Mouse (Mus musculus): ENCODE measurements around the gene Impg1. TPM values are rescaled to one million over a fixed set of nuclear protein-coding genes. Genes with fewer than 3 reads are reported as not detected.

Impg1 gene
- polyA plus RNA-seq, 1 experiment: 0.30 TPM

GRCm38 (mm10) chr9:80303518-80303917 is 161.8 kb downstream of the Impg1 start:
- Histone ChIP-seq H3K27me3 (ENCODE audit: control insufficient read depth, insufficient read depth, low read length) (no peaks in the 10 kb centered on the region), H3K27ac (ENCODE audit: control insufficient read depth, insufficient read depth, low read depth, low read length) (no peak overlapping the region), H3K4me3 (ENCODE audit: control insufficient read depth, low read depth, low read length) (no peak overlapping the region), H3K36me3 (ENCODE audit: control insufficient read depth, insufficient read depth, low read length) (no peaks in the 10 kb centered on the region), H3K4me1 (ENCODE audit: control insufficient read depth, insufficient read depth, low read length) (no peaks in the 10 kb centered on the region)
- no peak for TF ChIP-seq CTCF (IDR thresholded peaks at IDR 0.05; ENCODE audit: control insufficient read depth, insufficient read depth, insufficient replicate concordance, low read depth, low read length)
- TF ChIP-seq POLR2A (IDR thresholded peaks at IDR 0.05; ENCODE audit: control insufficient read depth, low read depth, low read length): no peak

- Histone ChIP-seq H3K4me3 (ENCODE audit: control insufficient read depth, low read depth, low read length) (no peak overlapping the region), H3K4me1 (ENCODE audit: control insufficient read depth, insufficient read depth, low read length) (no peaks in the 10 kb centered on the region), H3K36me3 (ENCODE audit: control insufficient read depth, insufficient read depth, low read length) (no peaks in the 10 kb centered on the region), H3K27ac (ENCODE audit: control insufficient read depth, insufficient read depth, low read depth, low read length) (no peak overlapping the region), H3K27me3 (ENCODE audit: control insufficient read depth, insufficient read depth, low read length) (no peaks in the 10 kb centered on the region)
- TF ChIP-seq POLR2A (IDR thresholded peaks at IDR 0.05; ENCODE audit: control insufficient read depth, low read depth, low read length): no peak
- no peak for TF ChIP-seq CTCF (IDR thresholded peaks at IDR 0.05; ENCODE audit: control insufficient read depth, insufficient read depth, insufficient replicate concordance, low read depth, low read length)
These were observed 166.2 kb downstream of the Impg1 start for GRCm38 (mm10) chr9:80299031-80299430.

- H3K4me1 ChIP-seq (ENCODE audit: control insufficient read depth, insufficient read depth, low read length): no peaks in the 10 kb centered on the region
- no peak overlapping the region for H3K4me3 ChIP-seq (ENCODE audit: control insufficient read depth, low read depth, low read length)
- H3K27me3 ChIP-seq (ENCODE audit: control insufficient read depth, insufficient read depth, low read length): no peaks in the 10 kb centered on the region
- no peak overlapping the region for H3K27ac ChIP-seq (ENCODE audit: control insufficient read depth, insufficient read depth, low read depth, low read length)
- no peak for TF ChIP-seq CTCF (IDR thresholded peaks at IDR 0.05; ENCODE audit: control insufficient read depth, insufficient read depth, insufficient replicate concordance, low read depth, low read length)
- TF ChIP-seq POLR2A (IDR thresholded peaks at IDR 0.05; ENCODE audit: control insufficient read depth, low read depth, low read length): no peak
- H3K36me3 ChIP-seq (ENCODE audit: control insufficient read depth, insufficient read depth, low read length): no peaks in the 10 kb centered on the region
These were observed 169.2 kb downstream of the Impg1 start for GRCm38 (mm10) chr9:80296086-80296485.

- no peaks in the 10 kb centered on the region for H3K27me3 ChIP-seq (ENCODE audit: control insufficient read depth, insufficient read depth, low read length)
- no peaks in the 10 kb centered on the region for H3K36me3 ChIP-seq (ENCODE audit: control insufficient read depth, insufficient read depth, low read length)
- no peak overlapping the region for H3K4me3 ChIP-seq (ENCODE audit: control insufficient read depth, low read depth, low read length)
- TF ChIP-seq CTCF (IDR thresholded peaks at IDR 0.05; ENCODE audit: control insufficient read depth, insufficient read depth, insufficient replicate concordance, low read depth, low read length) (no peak), POLR2A (IDR thresholded peaks at IDR 0.05; ENCODE audit: control insufficient read depth, low read depth, low read length) (no peak)
- no peak overlapping the region for H3K27ac ChIP-seq (ENCODE audit: control insufficient read depth, insufficient read depth, low read depth, low read length)
- no peaks in the 10 kb centered on the region for H3K4me1 ChIP-seq (ENCODE audit: control insufficient read depth, insufficient read depth, low read length)
These were observed 172.2 kb downstream of the Impg1 start for GRCm38 (mm10) chr9:80293056-80293584.

GRCm38 (mm10) chr9:80286845-80287244 is 178.4 kb downstream of the Impg1 start:
- Histone ChIP-seq H3K36me3 (ENCODE audit: control insufficient read depth, insufficient read depth, low read length) (no peaks in the 10 kb centered on the region), H3K27ac (ENCODE audit: control insufficient read depth, insufficient read depth, low read depth, low read length) (no peak overlapping the region), H3K4me1 (ENCODE audit: control insufficient read depth, insufficient read depth, low read length) (no peaks in the 10 kb centered on the region), H3K27me3 (ENCODE audit: control insufficient read depth, insufficient read depth, low read length) (no peaks in the 10 kb centered on the region), H3K4me3 (ENCODE audit: control insufficient read depth, low read depth, low read length) (no peak overlapping the region)
- TF ChIP-seq POLR2A (IDR thresholded peaks at IDR 0.05; ENCODE audit: control insufficient read depth, low read depth, low read length) (no peak), CTCF (IDR thresholded peaks at IDR 0.05; ENCODE audit: control insufficient read depth, insufficient read depth, insufficient replicate concordance, low read depth, low read length) (no peak)

GRCm38 (mm10) chr9:80284539-80285174 is 180.6 kb downstream of the Impg1 start:
- TF ChIP-seq CTCF (IDR thresholded peaks at IDR 0.05; ENCODE audit: control insufficient read depth, insufficient read depth, insufficient replicate concordance, low read depth, low read length): no peak
- no peaks in the 10 kb centered on the region for H3K4me1 ChIP-seq (ENCODE audit: control insufficient read depth, insufficient read depth, low read length)
- H3K36me3 ChIP-seq (ENCODE audit: control insufficient read depth, insufficient read depth, low read length): no peaks in the 10 kb centered on the region
- no peak overlapping the region for H3K27ac ChIP-seq (ENCODE audit: control insufficient read depth, insufficient read depth, low read depth, low read length)
- no peak overlapping the region for H3K4me3 ChIP-seq (ENCODE audit: control insufficient read depth, low read depth, low read length)
- H3K27me3 ChIP-seq (ENCODE audit: control insufficient read depth, insufficient read depth, low read length): no peaks in the 10 kb centered on the region

- Histone ChIP-seq H3K27ac (ENCODE audit: control insufficient read depth, insufficient read depth, low read depth, low read length) (no peak overlapping the region), H3K4me1 (ENCODE audit: control insufficient read depth, insufficient read depth, low read length) (no peaks in the 10 kb centered on the region), H3K27me3 (ENCODE audit: control insufficient read depth, insufficient read depth, low read length) (no peaks in the 10 kb centered on the region), H3K36me3 (ENCODE audit: control insufficient read depth, insufficient read depth, low read length) (no peaks in the 10 kb centered on the region), H3K4me3 (ENCODE audit: control insufficient read depth, low read depth, low read length) (no peak overlapping the region)
- no peak for TF ChIP-seq POLR2A (IDR thresholded peaks at IDR 0.05; ENCODE audit: control insufficient read depth, low read depth, low read length)
- no peak for TF ChIP-seq CTCF (IDR thresholded peaks at IDR 0.05; ENCODE audit: control insufficient read depth, insufficient read depth, insufficient replicate concordance, low read depth, low read length)
These were observed 182.9 kb downstream of the Impg1 start for GRCm38 (mm10) chr9:80282426-80282825.
